Mouse (Mus musculus) C3H10T1/2 (cell line): ENCODE results near the gene Iffo1. TPM values are rescaled to one million over a fixed set of nuclear protein-coding genes. Genes with fewer than 3 reads are reported as not detected.

Source experiments
- polyA plus RNA-seq, 2 experiments: library from polyadenylated mRNA; unstranded; fragments of >200 nt; fragmentation: generic; extraction: Trizol; gene quantifications; one replicate each; pipeline ENCODE4 v1.2.1; 2012; ENCODE audit warnings: missing spikeins in 2 of 2

The Iffo1 gene
- polyA plus RNA-seq: 10 to 100 TPM in 1 of 2 experiments, 1 to 10 TPM in 1; 4.2 to 22.1 TPM

DNA sequence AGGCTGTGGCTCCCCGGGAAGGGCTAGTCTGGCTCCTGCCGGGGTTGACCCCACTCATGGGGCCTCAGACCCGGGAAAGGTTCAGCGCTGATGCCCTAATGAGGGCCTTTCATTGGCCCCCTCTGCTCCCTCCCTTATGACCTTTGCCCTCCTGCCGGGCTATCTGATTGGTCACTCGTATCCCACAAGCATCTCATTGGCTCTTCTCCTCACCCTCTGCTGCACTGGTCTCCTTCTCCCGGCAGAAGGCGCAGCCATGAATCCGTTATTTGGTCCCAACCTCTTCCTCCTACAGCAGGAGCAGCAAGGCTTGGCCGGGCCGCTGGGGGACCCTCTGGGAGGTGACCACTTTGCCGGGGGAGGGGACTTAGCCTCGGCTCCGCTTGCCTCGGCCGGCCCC lies at the start of gene Iffo1:
Iffo1 (plus strand) TSS at position 241 of the 400 bp plus-strand sequence.

DNA sequence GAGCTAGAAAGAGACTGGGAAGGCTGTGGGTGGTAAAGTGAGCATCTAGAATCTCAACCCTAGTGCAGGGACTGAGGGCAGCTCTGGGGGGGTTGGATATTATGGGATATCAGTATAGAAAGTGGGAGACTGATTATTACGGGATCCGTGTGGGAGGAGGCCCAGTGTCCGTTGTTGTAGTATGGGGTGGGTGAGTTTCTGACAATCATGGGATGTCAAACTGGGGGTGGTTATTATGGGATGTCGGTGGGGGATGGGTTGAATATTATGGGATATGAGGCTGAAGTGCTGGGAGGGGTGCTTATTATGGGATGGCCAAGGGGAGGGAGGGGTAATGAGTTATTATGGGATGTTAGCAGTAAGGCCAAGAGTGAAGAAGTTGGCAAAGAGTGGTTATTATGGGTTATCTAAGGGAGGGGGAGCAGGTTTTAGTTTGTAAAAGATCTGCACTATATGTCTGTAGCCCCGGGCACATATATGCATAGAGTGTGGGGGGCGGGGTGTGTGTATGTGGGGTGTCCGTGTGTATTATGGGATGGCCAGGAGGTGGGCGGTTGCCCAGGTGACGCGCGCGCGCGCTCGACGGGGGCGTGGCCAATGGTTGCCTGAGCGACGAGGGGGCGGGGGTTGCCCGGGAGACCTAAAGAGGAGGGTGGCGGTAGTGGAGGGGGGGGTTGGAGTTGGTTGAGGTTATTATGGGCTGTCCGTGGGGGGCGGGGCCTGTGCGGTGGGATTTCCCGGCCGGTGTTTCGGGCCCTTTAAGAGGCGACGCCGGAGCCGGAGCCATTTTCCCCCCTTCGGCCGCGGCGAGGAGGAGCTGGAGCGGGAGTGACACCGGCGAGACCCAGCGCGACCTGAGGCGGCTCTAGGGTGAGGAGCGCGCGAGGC lies 49.4 kb upstream of the Iffo1 start, which contains the start of gene Chd4:
Chd4 (plus strand) TSS at position 591 of the 888 bp plus-strand sequence.

DNA sequence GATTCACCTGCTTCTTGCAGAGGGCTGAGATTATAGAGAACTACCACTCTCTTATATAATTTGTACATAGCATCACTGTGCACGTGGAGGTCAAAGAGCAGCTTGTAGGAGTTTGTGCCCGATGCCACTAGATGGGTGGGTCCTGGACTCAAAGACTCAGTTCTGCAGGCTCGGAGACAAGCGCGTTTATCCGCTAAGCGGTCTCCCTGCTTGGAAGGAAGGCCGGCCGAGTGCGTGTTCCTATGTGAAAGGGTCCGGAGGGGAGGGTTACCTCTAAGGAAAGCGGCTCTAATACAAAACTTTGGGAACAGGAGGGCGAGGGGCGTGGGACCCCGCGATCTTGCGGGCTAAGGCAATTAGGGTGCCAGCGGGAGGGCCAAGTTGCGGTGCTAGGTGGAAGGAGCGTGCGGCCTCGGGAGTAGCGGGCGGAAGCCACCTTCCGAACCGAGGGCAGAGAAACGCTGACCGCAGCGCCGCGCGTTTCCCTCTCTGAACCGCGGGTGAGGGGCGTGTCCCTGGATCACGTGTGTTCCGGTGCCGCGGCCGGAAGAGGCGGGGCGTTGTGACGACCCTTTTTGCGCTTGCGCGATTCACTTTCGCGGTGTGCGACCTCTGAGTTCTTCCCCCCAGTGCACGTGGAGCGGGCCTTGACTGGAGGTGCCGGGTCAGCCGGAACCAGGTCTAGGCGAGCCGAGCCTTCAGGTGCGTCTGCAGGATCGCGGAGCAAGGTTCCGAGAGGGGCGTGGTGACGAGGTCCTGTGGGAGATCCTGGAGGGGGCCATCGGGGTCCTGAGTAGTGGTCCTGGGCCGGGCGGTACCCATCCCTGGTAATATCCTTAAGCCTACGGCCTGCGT lies 13.5 kb upstream of the Iffo1 start, which contains the start of gene Nop2:
Nop2 (plus strand) TSS at position 608 of the 855 bp plus-strand sequence.

DNA sequence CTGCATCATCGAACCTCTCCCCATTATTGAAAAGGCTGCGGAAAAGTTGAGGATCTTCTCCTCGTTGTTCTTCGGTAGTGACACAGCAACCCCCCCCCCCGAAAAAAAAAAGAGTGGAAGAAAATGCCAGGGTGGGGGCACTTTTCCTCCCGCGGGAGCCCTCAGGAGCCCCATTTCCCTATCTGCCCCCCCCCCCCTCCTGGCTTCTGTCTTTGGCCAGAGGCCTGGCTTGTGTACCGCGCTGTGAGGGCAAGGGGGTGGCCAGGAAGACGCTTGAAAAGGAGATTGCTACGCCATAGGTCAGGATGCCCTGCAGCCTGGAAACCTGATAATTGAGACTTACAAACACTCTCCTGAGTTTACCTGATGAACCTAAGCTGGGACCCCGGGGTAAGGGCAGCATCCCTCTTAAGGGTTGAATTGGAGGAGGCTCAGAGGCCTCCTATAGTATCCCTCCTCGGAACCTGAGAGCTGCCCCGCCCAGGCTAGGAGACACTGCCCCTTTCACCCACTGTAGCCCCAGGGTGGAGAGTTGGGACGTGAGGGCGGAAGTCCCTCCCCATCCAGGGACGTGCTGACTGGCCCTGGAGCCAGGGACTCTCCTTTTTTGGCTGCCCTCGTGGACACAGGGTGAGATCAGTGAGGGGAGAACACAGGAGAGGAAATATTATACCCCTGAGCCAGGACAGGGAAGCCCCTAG lies 21.2 kb downstream of the Iffo1 start, which contains the start of gene Gapdh:
Gapdh (minus strand) TSS at position 417 of the 701 bp plus-strand sequence.

DNA sequence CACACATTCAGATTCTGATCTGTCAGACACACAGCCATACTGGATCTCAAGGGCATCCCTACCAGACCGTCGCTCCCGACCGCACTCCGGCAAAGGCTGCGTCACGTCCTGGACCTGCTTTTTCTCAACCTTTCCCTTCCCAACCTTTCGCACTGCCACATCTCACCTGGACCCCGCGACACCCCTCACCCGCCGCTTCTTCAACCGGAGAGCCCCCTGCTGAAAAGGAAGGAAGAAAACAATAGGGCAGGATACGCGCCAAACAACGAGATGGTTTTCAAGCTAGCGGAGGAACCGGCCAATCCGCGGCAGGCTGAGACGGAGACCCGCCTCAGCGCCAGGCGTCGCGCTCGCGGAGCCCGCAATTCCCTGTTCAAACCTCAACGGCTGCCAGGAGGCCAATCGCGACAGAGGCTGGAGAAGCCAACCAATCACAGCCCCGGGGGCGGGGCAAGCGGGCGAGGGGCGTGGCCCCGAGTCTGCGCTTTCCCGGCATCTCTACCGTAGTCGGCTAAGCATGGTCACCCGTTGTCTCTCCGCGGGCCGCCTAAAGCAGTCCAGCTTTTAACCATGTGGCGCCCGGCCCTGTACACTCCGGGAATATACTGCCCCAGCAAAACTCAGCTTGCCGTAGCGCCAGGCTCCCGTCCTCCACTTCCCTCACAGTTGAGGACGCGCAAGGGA lies 46.4 kb downstream of the Iffo1 start, which contains the start of the genes Ncapd2 and Mrpl51:
Ncapd2 (minus strand) TSS at position 370 of the 684 bp plus-strand sequence.
Mrpl51 (plus strand) TSS at position 470 of the 684 bp plus-strand sequence.

Other genes starting within 250 kb of the Iffo1 start
- gene Lag3, start 233.5 kb upstream of the Iffo1 start, polyA plus RNA-seq: 1 to 10 TPM in 1 of 2 experiments, under 1 TPM in 1; 0.13 to 1.9 TPM
- gene Ptms, start 225.1 kb upstream of the Iffo1 start, polyA plus RNA-seq: 1,000 to 10,000 TPM; 2,499 to 3,064 TPM
- gene Mlf2, start 213.9 kb upstream of the Iffo1 start, polyA plus RNA-seq: 100 to 1,000 TPM; 293 to 332 TPM
- gene Cops7a, start 179.7 kb upstream of the Iffo1 start, polyA plus RNA-seq: 100 to 1,000 TPM in 1 of 2 experiments, 10 to 100 TPM in 1; 99.3 to 123 TPM
- 10 to 100 TPM in 1 of 2 experiments, 1 to 10 TPM in 1; 3.0 to 14.0 TPM for gene Pianp, start 148.5 kb upstream of the Iffo1 start, polyA plus RNA-seq
- gene Zfp384, start 136.1 kb upstream of the Iffo1 start, polyA plus RNA-seq: 10 to 100 TPM in 1 of 2 experiments, 1 to 10 TPM in 1; 9.5 to 27.6 TPM
- gene Ing4, start 105.5 kb upstream of the Iffo1 start, polyA plus RNA-seq: 10 to 100 TPM; 15.4 to 76.7 TPM
- 1 to 10 TPM in 1 of 2 experiments, under 1 TPM in 1; 0.32 to 8.6 TPM for gene Acrbp, start 95.6 kb upstream of the Iffo1 start, polyA plus RNA-seq
- gene Lpar5, start 77.3 kb upstream of the Iffo1 start, polyA plus RNA-seq: under 1 TPM in 1 of 2 experiments, not detected in 1; 0.09 TPM
- 100 to 1,000 TPM in 1 of 2 experiments, 10 to 100 TPM in 1; 17.2 to 106 TPM for gene Chd4, start 49.3 kb upstream of the Iffo1 start, polyA plus RNA-seq
- 10 to 100 TPM; 25.7 to 58.8 TPM for gene Nop2, start 13.3 kb upstream of the Iffo1 start, polyA plus RNA-seq
- gene Gapdh, start 21.2 kb downstream of the Iffo1 start, polyA plus RNA-seq: 1,000 to 10,000 TPM; 2,700 to 7,122 TPM
- gene Ncapd2, start 46.5 kb downstream of the Iffo1 start, polyA plus RNA-seq: 100 to 1,000 TPM in 1 of 2 experiments, 10 to 100 TPM in 1; 57.1 to 120 TPM
- 100 to 1,000 TPM; 106 to 112 TPM for gene Mrpl51, start 46.6 kb downstream of the Iffo1 start, polyA plus RNA-seq
- 1 to 10 TPM in 1 of 2 experiments, under 1 TPM in 1; 0.22 to 2.2 TPM for gene Vamp1, start 70.3 kb downstream of the Iffo1 start, polyA plus RNA-seq
- 10 to 100 TPM in 1 of 2 experiments, 1 to 10 TPM in 1; 1.5 to 12.5 TPM for gene Tapbpl, start 86.6 kb downstream of the Iffo1 start, polyA plus RNA-seq
- under 1 TPM in 1 of 2 experiments, not detected in 1; 0.25 TPM for gene Cd27, start 91.8 kb downstream of the Iffo1 start, polyA plus RNA-seq
- gene Tuba3a, start 140.8 kb downstream of the Iffo1 start, polyA plus RNA-seq: under 1 TPM in 1 of 2 experiments, not detected in 1; 0.02 TPM
- 100 to 1,000 TPM in 1 of 2 experiments, 10 to 100 TPM in 1; 70.3 to 101 TPM for gene Ltbr, start 168.6 kb downstream of the Iffo1 start, polyA plus RNA-seq
- gene Scnn1a, start 175.4 kb downstream of the Iffo1 start, polyA plus RNA-seq: 1 to 10 TPM in 1 of 2 experiments, under 1 TPM in 1; 0.25 to 1.7 TPM
- 100 to 1,000 TPM in 1 of 2 experiments, 10 to 100 TPM in 1; 44.2 to 112 TPM for gene Tnfrsf1a, start 204.1 kb downstream of the Iffo1 start, polyA plus RNA-seq
- under 1 TPM; 0.12 to 0.84 TPM for gene Plekhg6, start 235.6 kb downstream of the Iffo1 start, polyA plus RNA-seq